8 mouse cellular contexts compared by ENCODE assay signal in genomic region chr11:93471573-93472179, GRCm38 (mm10).
DNase-seq lines count a peak whose midpoint lies in the region; ATAC-seq lines count a peak whose summit lies in the region.

No protein-coding gene starts in this region.

- H3K27ac ChIP-seq in kidney, embryonic 14.5 days (ENCODE audit: low read depth, low read length), result no peak overlapping the region
- H3K27ac ChIP-seq in limb, embryonic 13.5 days, result no peak overlapping the region
- H3K27ac ChIP-seq in neural tube, embryonic 13.5 days (replicated peaks), result no peak overlapping the region

- ATAC-seq in kidney, embryonic 14.5 days (ENCODE audit: low FRiP score, low TSS enrichment), result peak; percentile 64; the same call in 1 of the 2 replicates
- peak; percentile 41; the same call in 1 of the 2 replicates for ATAC-seq in limb, embryonic 13.5 days (ENCODE audit: low FRiP score, low read depth)
- peak; percentile 19; the same call in 1 of the 2 replicates for ATAC-seq in neural tube, embryonic 13.5 days (ENCODE audit: low read depth)

- WGBS in kidney, embryonic 14.5 days, result 51% methylated on average over 10 of the region's 10 CpGs
- 43% methylated on average over 10 of the region's 10 CpGs for WGBS in limb, embryonic 13.5 days
- 36% methylated on average over 10 of the region's 10 CpGs for WGBS in neural tube, embryonic 13.5 days

- no peaks in the 10 kb centered on the region for H3K9me3 ChIP-seq in kidney, embryonic 14.5 days (ENCODE audit: control insufficient read depth, low read length)
- H3K9me3 ChIP-seq in limb, embryonic 13.5 days, result no peaks in the 10 kb centered on the region
- no peaks in the 10 kb centered on the region for H3K9me3 ChIP-seq in neural tube, embryonic 13.5 days

- no peak overlapping the region for H3K4me3 ChIP-seq in kidney, embryonic 14.5 days (ENCODE audit: low read length)
- H3K4me3 ChIP-seq in limb, embryonic 13.5 days, result no peak overlapping the region
- no peak overlapping the region for H3K4me3 ChIP-seq in neural tube, embryonic 13.5 days

- peak; percentile 21 for DNase-seq in urinary bladder, adult 2 months (ENCODE audit: low spot score)
- no peak for DNase-seq in urinary bladder, postnatal 10 days (ENCODE audit: low spot score)
- peak; percentile 79 for DNase-seq in embryo, embryonic 11 days
- DNase-seq in gastrocnemius, postnatal 4 days (ENCODE audit: low spot score in 2 of 2), result peak; percentile 21 to 45
- peak; percentile 5 for DNase-seq in thymus, postnatal 25 days

- H3K4me2 ChIP-seq in kidney, embryonic 14.5 days (replicated peaks; ENCODE audit: low read depth, low read length), result no peak overlapping the region
- no peak overlapping the region for H3K4me2 ChIP-seq in limb, embryonic 13.5 days (replicated peaks)
- H3K4me2 ChIP-seq in neural tube, embryonic 13.5 days, result no peak overlapping the region

- H3K27me3 ChIP-seq in kidney, embryonic 14.5 days (ENCODE audit: control insufficient read depth, insufficient read depth, low read length), result no peaks in the 10 kb centered on the region
- H3K27me3 ChIP-seq in limb, embryonic 13.5 days, result no peaks in the 10 kb centered on the region
- H3K27me3 ChIP-seq in neural tube, embryonic 13.5 days, result no peaks in the 10 kb centered on the region

- no peaks in the 10 kb centered on the region for H3K36me3 ChIP-seq in kidney, embryonic 14.5 days (ENCODE audit: control insufficient read depth, insufficient read depth, low read length)
- H3K36me3 ChIP-seq in limb, embryonic 13.5 days, result no peaks in the 10 kb centered on the region
- no peaks in the 10 kb centered on the region for H3K36me3 ChIP-seq in neural tube, embryonic 13.5 days

- H3K9ac ChIP-seq in kidney, embryonic 14.5 days (ENCODE audit: low read depth, low read length), result no peak overlapping the region
- no peak overlapping the region for H3K9ac ChIP-seq in limb, embryonic 13.5 days
- no peak overlapping the region for H3K9ac ChIP-seq in neural tube, embryonic 13.5 days

- H3K4me1 ChIP-seq in kidney, embryonic 14.5 days (ENCODE audit: control insufficient read depth, insufficient read depth, low read length), result no peaks in the 10 kb centered on the region
- H3K4me1 ChIP-seq in limb, embryonic 13.5 days, result peaks cover 4% of the 10 kb centered on the region; the same call in 1 of the 2 replicates
- peaks cover 9% of the 10 kb centered on the region for H3K4me1 ChIP-seq in neural tube, embryonic 13.5 days (replicated peaks)
